Mouse (Mus musculus) embryonic fibroblast, embryonic 13.5 days (primary cell): ENCODE measurements at regions not wholly inside any gene's neighbourhood (a gene's known extent, or its start where the extent isn't known, plus 50 kb on each side); places are given as distances from the start of the nearest gene placed in this dataset.

Source experiments
- CTCF ChIP-seq: IDR thresholded peaks from 2 replicates; pipeline ENCODE4 v1.5.1; 2011; ENCODE audit warnings: mild to moderate bottlenecking, control low read depth, low read length, moderate library complexity, borderline replicate concordance; ENCODE audit not compliant: insufficient read depth
- POLR2A ChIP-seq: IDR thresholded peaks from 2 replicates; pipeline ENCODE4 v1.6.1; 2011; ENCODE audit warnings: low read depth, mild to moderate bottlenecking, control low read depth, low read length, moderate library complexity

DNA sequence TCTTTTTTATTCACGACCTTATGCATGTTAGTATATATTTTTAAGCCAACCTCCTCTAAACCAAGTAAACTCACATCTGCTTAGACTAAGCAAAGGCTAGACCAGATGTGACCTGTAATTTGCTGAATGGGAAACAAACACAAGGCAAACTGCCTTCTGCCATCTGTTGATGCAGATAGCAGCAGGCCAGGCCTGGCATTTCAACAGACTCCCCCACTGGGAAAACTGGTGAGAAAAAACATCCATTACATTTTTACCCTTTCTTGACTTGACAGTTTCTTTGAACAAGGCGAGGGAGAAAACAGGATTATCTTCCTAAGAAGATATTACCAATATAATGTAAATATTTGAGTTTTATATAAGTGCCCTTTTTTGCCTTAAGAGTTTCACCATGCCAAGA is 1806.1 kb upstream of the Flrt2 start:
- TF ChIP-seq POLR2A, result no peak
- TF ChIP-seq CTCF, result no peak
